Mouse (Mus musculus) hindbrain, embryonic 16.5 days (tissue): ENCODE measurements at regions not wholly inside any gene's neighbourhood (a gene's known extent, or its start where the extent isn't known, plus 50 kb on each side); places are given as distances from the start of the nearest gene placed in this dataset.
A peak's percentile ranks its signal among the peaks of the same experiment; 100 is the strongest.

ENCODE experiments used
- ATAC-seq: fragments of 200-750 bp; cut with Nextera tagmentation; 2 replicates; pipeline ENCODE4 v1.8.0; 2017; ENCODE audit warnings: moderate TSS enrichment, moderate library complexity
- H3K27ac ChIP-seq: fragments of 300-500 bp; sonication (generic); 2 replicates; pipeline ENCODE4 v1.5.1; 2014; ENCODE audit warnings: low read depth, mild to moderate bottlenecking, control low read depth, low read length, moderate library complexity
- H3K27me3 ChIP-seq: fragments of 300-500 bp; sonication (generic); replicated peaks from 2 replicates; pipeline ENCODE4 v1.6.1; 2014; ENCODE audit warnings: low read length; ENCODE audit not compliant: control insufficient read depth, insufficient read depth
- H3K36me3 ChIP-seq: fragments of 300-500 bp; sonication (generic); 2 replicates; pipeline ENCODE4 v1.6.1; 2014; ENCODE audit warnings: mild to moderate bottlenecking, low read length, moderate library complexity, mixed read lengths; ENCODE audit not compliant: control insufficient read depth, insufficient read depth
- H3K4me1 ChIP-seq: fragments of 300-500 bp; sonication (generic); 2 replicates; pipeline ENCODE4 v1.6.1; 2014; ENCODE audit warnings: low read depth, low read length; ENCODE audit not compliant: control insufficient read depth, insufficient read depth
- H3K4me2 ChIP-seq: fragments of 300-500 bp; sonication (generic); 2 replicates; pipeline ENCODE4 v1.6.1; 2014; ENCODE audit warnings: mild to moderate bottlenecking, low read length, control low read depth, moderate library complexity
- H3K4me3 ChIP-seq: fragments of 300-500 bp; sonication (generic); 2 replicates; pipeline ENCODE4 v1.5.1; 2014; ENCODE audit warnings: mild to moderate bottlenecking, low read length, control low read depth, moderate library complexity
- H3K9ac ChIP-seq: fragments of 300-500 bp; sonication (generic); 2 replicates; pipeline ENCODE4 v1.6.1; 2014; ENCODE audit warnings: low read depth, mild to moderate bottlenecking, control low read depth, low read length, moderate library complexity
- H3K9me3 ChIP-seq: fragments of 300-500 bp; sonication (generic); 2 replicates; pipeline ENCODE4 v1.6.1; 2014; ENCODE audit warnings: mild to moderate bottlenecking, low read length, moderate library complexity; ENCODE audit not compliant: control insufficient read depth
- WGBS: fragments of 180-500 bp; shearing (Covaris S2); extraction: QIAGEN DNeasy Blood & Tissue Kit; methylation state at CpG from one replicate; pipeline ENCODE4 v1.1.7; 2014; 5-methylcytosine and 5-hydroxymethylcytosine counted together

- Histone ChIP-seq H3K4me1 (no peaks in the 10 kb centered on the region), H3K27me3 (no peaks in the 10 kb centered on the region), H3K4me3 (no peak overlapping the region), H3K4me2 (no peak overlapping the region), H3K27ac (no peak overlapping the region), H3K36me3 (no peaks in the 10 kb centered on the region), H3K9ac (no peak overlapping the region), H3K9me3 (no peaks in the 10 kb centered on the region)
- no peak for ATAC-seq
- 87% methylated on average over 11 of the region's 11 CpGs for WGBS
These were observed 96.8 kb downstream of the Dkk1 start for GRCm38 (mm10) chr19:30452671-30453070.

- no peaks in the 10 kb centered on the region for H3K27me3 ChIP-seq
- H3K9me3 ChIP-seq, result no peaks in the 10 kb centered on the region
- ATAC-seq, result no peak
- H3K4me1 ChIP-seq, result no peaks in the 10 kb centered on the region
- H3K27ac ChIP-seq, result no peak overlapping the region
- H3K9ac ChIP-seq, result no peak overlapping the region
- H3K4me2 ChIP-seq, result 0 out of 2 replicates have a peak overlapping the region, but pooled peaks have one; percentile 15
- H3K4me3 ChIP-seq, result no peak overlapping the region
- 23% methylated on average over 4 of the region's 4 CpGs for WGBS
- H3K36me3 ChIP-seq, result no peaks in the 10 kb centered on the region
These were observed 66.0 kb downstream of the Dkk1 start for GRCm38 (mm10) chr19:30483436-30483835.

DNA sequence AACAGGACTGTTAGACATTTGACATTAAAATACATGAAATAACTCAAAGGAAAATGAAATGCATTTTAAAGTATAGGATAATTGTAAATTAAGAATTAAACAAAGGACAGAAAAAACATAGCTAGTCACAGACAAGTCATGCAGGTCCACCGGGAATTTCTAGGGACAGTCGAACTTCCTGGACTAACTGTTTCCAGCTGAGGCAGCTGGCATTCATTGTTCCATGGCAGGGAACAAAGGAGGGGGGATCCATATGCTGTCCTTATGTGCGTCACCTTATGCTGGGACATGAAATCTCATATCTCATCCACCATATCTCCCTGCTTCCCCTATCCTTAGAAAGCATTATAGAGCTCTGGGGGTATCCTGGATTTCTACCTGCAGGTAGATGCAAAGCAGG, 59.7 kb downstream of the Dkk1 start:
- H3K9me3 ChIP-seq, result no peaks in the 10 kb centered on the region
- no peak overlapping the region for H3K4me3 ChIP-seq
- no peak overlapping the region for H3K27ac ChIP-seq
- H3K36me3 ChIP-seq, result no peaks in the 10 kb centered on the region
- H3K4me1 ChIP-seq, result no peaks in the 10 kb centered on the region
- WGBS, result 29% methylated on average over 3 of the region's 3 CpGs
- no peaks in the 10 kb centered on the region for H3K27me3 ChIP-seq
- no peak for ATAC-seq
- H3K4me2 ChIP-seq, result no peak overlapping the region
- no peak overlapping the region for H3K9ac ChIP-seq

- no peaks in the 10 kb centered on the region for H3K36me3 ChIP-seq
- H3K9me3 ChIP-seq, result no peaks in the 10 kb centered on the region
- no peak for ATAC-seq
- H3K4me3 ChIP-seq, result no peak overlapping the region
- H3K9ac ChIP-seq, result no peak overlapping the region
- H3K4me1 ChIP-seq, result no peaks in the 10 kb centered on the region
- no peak overlapping the region for H3K27ac ChIP-seq
- no peak overlapping the region for H3K4me2 ChIP-seq
- H3K27me3 ChIP-seq, result no peaks in the 10 kb centered on the region
- WGBS, result 58% methylated on average over 9 of the region's 9 CpGs
These were observed 58.5 kb downstream of the Dkk1 start for GRCm38 (mm10) chr19:30490916-30491315.
